Mouse (Mus musculus) mature B cell (primary cell): Measurements from ENCODE around the gene Dot1l.

Experiments used
- in situ Hi-C: fragments of 300-500 bp; cut with MboI; formaldehyde crosslinking; loops from 2 replicates; pipeline ENCODE4 v1.14.3; 2019

Gene Dot1l

GRCm38 (mm10) chr10:80792175-80793032 is 37.4 kb downstream of the Dot1l start:
- in situ Hi-C loops, result no loop called here

- in situ Hi-C loops, result no loop called here
Measured at GRCm38 (mm10) chr10:80793033-80793784, 38.2 kb downstream of the Dot1l start.

- in situ Hi-C loops, result no loop called here
Measured at GRCm38 (mm10) chr10:80793803-80794202, 38.8 kb downstream of the Dot1l start.

- in situ Hi-C loops, result no loop called here
Measured at GRCm38 (mm10) chr10:80794750-80795149, 39.7 kb downstream of the Dot1l start.

GRCm38 (mm10) chr10:80796307-80796848 is 41.4 kb downstream of the Dot1l start:
- in situ Hi-C loops, result no loop called here

GRCm38 (mm10) chr10:80797186-80798149 is 42.5 kb downstream of the Dot1l start:
- in situ Hi-C loops, result no loop called here

- in situ Hi-C loops, result no loop called here
Measured at GRCm38 (mm10) chr10:80798150-80799006, 43.4 kb downstream of the Dot1l start, which contains the start of the genes Sf3a2 and Plekhj1. TSS of gene Sf3a2 (plus strand) at chr10:80798198. TSS of gene Plekhj1 (minus strand) at chr10:80798626.

GRCm38 (mm10) chr10:80799070-80799566 is 44.1 kb downstream of the Dot1l start:
- in situ Hi-C loops, result no loop called here

- in situ Hi-C loops, result no loop called here
Measured at GRCm38 (mm10) chr10:80802204-80802912, 47.4 kb downstream of the Dot1l start.

- in situ Hi-C loops, result no loop called here
Measured at GRCm38 (mm10) chr10:80802996-80803395, 48.0 kb downstream of the Dot1l start.

- in situ Hi-C loops, result no loop called here
Measured at GRCm38 (mm10) chr10:80804340-80804739, 49.3 kb downstream of the Dot1l start.

GRCm38 (mm10) chr10:80804916-80805315 is 49.9 kb downstream of the Dot1l start, which contains the start of gene Amh:
TSS of gene Amh (plus strand) at chr10:80805243.
- in situ Hi-C loops, result no loop called here

GRCm38 (mm10) chr10:80805322-80805721 is 50.3 kb downstream of the Dot1l start:
- in situ Hi-C loops, result no loop called here

- in situ Hi-C loops, result no loop called here
Measured at GRCm38 (mm10) chr10:80805925-80806324, 50.9 kb downstream of the Dot1l start.

- in situ Hi-C loops, result no loop called here
Measured at GRCm38 (mm10) chr10:80806341-80807056, 51.5 kb downstream of the Dot1l start.

GRCm38 (mm10) chr10:80807057-80807627 is 52.1 kb downstream of the Dot1l start:
- in situ Hi-C loops, result no loop called here

GRCm38 (mm10) chr10:80808099-80808984 is 53.3 kb downstream of the Dot1l start:
- in situ Hi-C loops, result no loop called here
